Mouse (Mus musculus) heart, postnatal 0 days (tissue): Measurements from ENCODE around the gene Rpf2. TPM values are rescaled to one million over a fixed set of nuclear protein-coding genes. Genes with fewer than 3 reads are reported as not detected.

Source experiments
- ATAC-seq: fragments of 200-750 bp; cut with Nextera tagmentation; 2 replicates; pipeline ENCODE4 v1.8.0; 2017; ENCODE audit warnings: low read depth, moderate number of reproducible peaks, moderate library complexity; ENCODE audit not compliant: insufficient read depth
- DNase-seq: peaks from one replicate; pipeline ENCODE4 v3.0.0-alpha.2; 2016; ENCODE audit warnings: low spot score
- H3K27ac ChIP-seq: fragments of 300-500 bp; sonication (generic); 2 replicates; pipeline ENCODE4 v1.5.1; 2014; ENCODE audit warnings: low read depth, mild to moderate bottlenecking
- H3K27me3 ChIP-seq: fragments of 300-500 bp; sonication (generic); 2 replicates; pipeline ENCODE4 v1.6.1; 2014; ENCODE audit warnings: low read length, mixed read lengths; ENCODE audit not compliant: control insufficient read depth, insufficient read depth
- H3K36me3 ChIP-seq: fragments of 300-500 bp; sonication (generic); replicated peaks from 2 replicates; pipeline ENCODE4 v1.6.1; 2014; ENCODE audit warnings: low read length, mixed read lengths; ENCODE audit not compliant: control insufficient read depth, insufficient read depth
- H3K4me1 ChIP-seq: fragments of 300-500 bp; sonication (generic); 2 replicates; pipeline ENCODE4 v1.6.1; 2014; ENCODE audit warnings: antibody characterized with exemption; ENCODE audit not compliant: control insufficient read depth, insufficient read depth
- H3K4me2 ChIP-seq: fragments of 300-500 bp; sonication (generic); 2 replicates; pipeline ENCODE4 v1.6.1; 2014; ENCODE audit warnings: low read depth, mild to moderate bottlenecking, low read length, moderate library complexity
- H3K4me3 ChIP-seq: fragments of 300-500 bp; sonication (generic); 2 replicates; pipeline ENCODE4 v1.5.1; 2014; ENCODE audit warnings: low read depth, low read length
- H3K9ac ChIP-seq: fragments of 300-500 bp; sonication (generic); replicated peaks from 2 replicates; pipeline ENCODE4 v1.6.1; 2014; ENCODE audit warnings: low read depth, low read length, mixed read lengths
- H3K9me3 ChIP-seq: fragments of 300-500 bp; sonication (generic); replicated peaks from 2 replicates; pipeline ENCODE4 v1.6.1; 2016; ENCODE audit warnings: low read length; ENCODE audit not compliant: control insufficient read depth
- CTCF ChIP-seq: IDR thresholded peaks from 2 replicates; pipeline ENCODE4 v1.5.1; 2016; ENCODE audit warnings: antibody characterized with exemption, control low read depth, low read depth
- EP300 ChIP-seq: IDR thresholded peaks from 2 replicates; pipeline ENCODE4 v1.6.1; 2016; ENCODE audit warnings: antibody characterized with exemption, low read depth
- WGBS: fragments of 180-500 bp; shearing (Covaris S2); extraction: QIAGEN DNeasy Blood & Tissue Kit; methylation state at CpG from one replicate; pipeline ENCODE4 v1.1.7; 2014; 5-methylcytosine and 5-hydroxymethylcytosine counted together
- polyA plus RNA-seq: library from polyadenylated mRNA; unstranded; fragments of >200 nt; fragmentation: Nextera tagmentation; extraction: Ambion mirVana; gene quantifications from 2 replicates; pipeline ENCODE4 v1.2.1, GENCODE M21; 2015
- total RNA-seq: library from RNA; depleted of rRNA; stranded (reverse); fragments of >200 nt; gene quantifications from 2 replicates; pipeline ENCODE4 v1.2.3, GENCODE M21; 2014; ENCODE audit warnings: low replicate concordance

The Rpf2 gene
- total and polyA plus RNA-seq, 2 experiments from 2014 or later: 10.0 to 30.8 TPM

DNA sequence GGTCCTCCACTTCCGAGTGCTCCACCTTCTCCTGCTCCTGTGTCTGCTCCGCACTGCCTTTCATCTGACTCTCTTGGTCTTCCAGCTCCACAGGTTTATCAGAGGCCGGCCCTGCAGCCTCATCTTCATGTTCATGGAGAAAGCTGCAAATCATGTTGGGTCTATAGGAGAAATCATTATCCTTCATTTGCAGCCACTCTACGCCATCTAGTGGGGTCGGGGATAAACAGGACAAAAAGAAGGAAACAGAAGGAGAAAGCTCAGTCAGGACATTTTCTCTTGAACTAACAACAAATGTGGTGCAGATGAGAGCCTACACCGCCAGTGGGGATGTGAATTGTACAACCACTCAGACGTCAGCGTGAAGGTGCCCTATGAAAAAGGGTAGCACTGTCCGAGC lies 2.8 kb upstream of the Rpf2 start:
- H3K4me3 ChIP-seq: no peak overlapping the region
- ATAC-seq: no peak

DNA sequence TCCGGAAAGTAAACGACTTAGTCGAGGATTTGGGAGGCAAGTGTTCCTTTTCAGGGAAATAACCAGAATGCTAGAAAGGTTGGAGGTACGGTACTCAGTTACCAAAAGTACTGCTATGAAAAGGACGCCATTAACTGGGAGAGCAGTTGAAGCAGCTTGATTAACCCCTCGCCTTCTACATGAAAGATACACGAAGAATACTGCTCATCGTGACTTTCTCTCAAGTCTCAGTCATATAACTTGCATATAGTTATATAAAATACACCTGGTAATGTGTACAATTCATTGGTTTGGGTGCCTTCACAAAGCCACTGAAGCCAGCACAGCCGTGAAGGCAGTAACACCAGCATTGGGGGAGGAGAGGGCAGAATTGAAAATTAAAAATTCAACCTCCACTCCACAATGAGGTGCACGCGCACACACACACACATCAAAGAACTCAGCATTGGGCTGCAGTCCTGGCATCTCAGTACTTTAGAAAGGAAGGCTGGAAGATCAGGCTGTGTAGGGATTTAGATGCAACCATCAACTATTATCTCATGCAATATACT lies 405 bp upstream of the Rpf2 start:
- DNase-seq (no peak), ATAC-seq (peak; percentile 21; the same call in 1 of the 2 replicates)
- Histone ChIP-seq H3K36me3 (peaks cover 60% of the 10 kb centered on the region), H3K9ac (peak overlapping the region; percentile 65), H3K9me3 (no peaks in the 10 kb centered on the region), H3K4me2 (peak overlapping the region; percentile 91), H3K27ac (peak overlapping the region; percentile 60), H3K27me3 (no peaks in the 10 kb centered on the region), H3K4me1 (peaks cover 9% of the 10 kb centered on the region; the same call in 1 of the 2 replicates), H3K4me3 (peak overlapping the region; percentile 78)
- WGBS: 34% methylated on average over 11 of the region's 11 CpGs
- TF ChIP-seq EP300 (no peak), CTCF (no peak)

More for the DNA sequence above, 2.8 kb upstream of the Rpf2 start:
- WGBS: 87% methylated on average over 9 of the region's 9 CpGs
- Histone ChIP-seq H3K27ac (no peak overlapping the region), H3K9me3 (no peaks in the 10 kb centered on the region), H3K4me1 (peaks cover 9% of the 10 kb centered on the region; the same call in 1 of the 2 replicates), H3K9ac (no peak overlapping the region), H3K36me3 (peaks cover 45% of the 10 kb centered on the region), H3K4me2 (no peak overlapping the region), H3K27me3 (no peaks in the 10 kb centered on the region)
- DNase-seq: no peak
- TF ChIP-seq EP300: no peak
- TF ChIP-seq CTCF: peak; percentile 31

DNA sequence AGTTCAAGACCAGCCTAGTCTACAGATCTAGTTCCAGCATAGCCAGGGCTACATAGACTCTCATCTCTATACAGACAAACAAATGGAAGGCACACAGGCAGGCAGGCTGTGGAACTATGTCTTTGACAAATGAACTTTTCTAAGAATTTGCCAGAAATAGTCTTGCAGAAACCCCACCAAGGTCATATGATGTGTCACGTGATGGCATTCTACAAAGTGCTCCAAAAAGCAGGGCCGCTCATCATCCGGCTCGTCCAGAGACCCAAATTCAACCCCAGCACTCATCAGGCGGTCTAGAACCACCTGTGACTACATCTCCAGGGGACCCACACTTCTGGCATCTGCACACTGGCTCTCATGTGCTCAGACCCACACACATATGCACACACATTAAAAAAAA lies 9.0 kb downstream of the Rpf2 start:
- no peak overlapping the region for H3K4me3 ChIP-seq
- no peak for ATAC-seq
- no peaks in the 10 kb centered on the region for H3K9me3 ChIP-seq
- no peak overlapping the region for H3K27ac ChIP-seq
- 92% methylated on average over 5 of the region's 5 CpGs for WGBS
- no peak overlapping the region for H3K4me2 ChIP-seq
- H3K9ac ChIP-seq: no peak overlapping the region
- no peaks in the 10 kb centered on the region for H3K27me3 ChIP-seq
- H3K36me3 ChIP-seq: peaks cover 59% of the 10 kb centered on the region
- no peak for DNase-seq
- no peaks in the 10 kb centered on the region for H3K4me1 ChIP-seq
- TF ChIP-seq CTCF (no peak), EP300 (no peak)

DNA sequence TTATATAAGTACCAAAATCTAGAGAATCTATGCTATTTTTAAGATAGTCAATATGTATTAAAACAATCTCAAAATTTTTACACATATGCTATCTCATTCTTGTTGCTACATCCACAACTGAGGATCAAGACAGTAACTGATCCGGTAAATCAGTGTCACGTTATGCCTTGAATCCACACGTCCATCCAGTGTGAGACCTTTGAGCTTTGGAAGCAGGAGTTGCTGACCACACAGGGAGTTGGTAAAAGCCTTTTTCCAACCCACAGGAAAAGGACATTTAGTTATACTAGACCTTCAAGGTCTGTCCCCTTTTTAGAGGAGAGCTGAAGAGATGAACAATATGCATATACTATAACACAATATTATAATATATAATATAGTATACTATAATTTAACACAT lies 13.6 kb downstream of the Rpf2 start:
- no peak overlapping the region for H3K4me3 ChIP-seq
- 92% methylated on average over 3 of the region's 3 CpGs for WGBS
- H3K27me3 ChIP-seq: no peaks in the 10 kb centered on the region
- DNase-seq: no peak
- no peaks in the 10 kb centered on the region for H3K4me1 ChIP-seq
- no peak overlapping the region for H3K9ac ChIP-seq
- H3K9me3 ChIP-seq: no peaks in the 10 kb centered on the region
- H3K27ac ChIP-seq: no peak overlapping the region
- TF ChIP-seq EP300 (no peak), CTCF (no peak)
- ATAC-seq: no peak
- H3K4me2 ChIP-seq: no peak overlapping the region
- H3K36me3 ChIP-seq: peaks cover 58% of the 10 kb centered on the region

DNA sequence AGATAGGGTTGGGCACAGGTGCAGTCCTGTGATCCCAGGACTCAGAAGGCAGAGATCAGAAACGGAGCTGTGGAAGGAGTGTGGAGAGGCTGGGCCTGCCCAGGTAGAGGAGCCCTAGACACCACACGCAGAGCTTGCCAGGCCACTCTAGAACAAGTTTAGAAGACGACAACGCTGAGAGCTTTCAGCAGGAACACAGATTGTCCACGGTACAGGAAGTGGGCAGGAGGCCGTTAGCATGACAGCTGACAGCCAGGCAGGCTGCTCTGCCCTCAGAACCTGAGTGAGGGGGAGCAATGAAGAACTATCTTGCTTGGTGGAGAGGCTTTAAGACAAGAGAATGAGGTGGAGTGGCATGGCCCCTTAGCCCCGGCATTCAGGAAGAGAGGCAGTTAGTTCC lies 14.4 kb downstream of the Rpf2 start:
- Histone ChIP-seq H3K27me3 (no peaks in the 10 kb centered on the region), H3K4me2 (no peak overlapping the region), H3K9ac (0 out of 2 replicates have a peak overlapping the region, but pooled peaks have one; percentile 11), H3K4me1 (no peaks in the 10 kb centered on the region), H3K9me3 (no peaks in the 10 kb centered on the region), H3K36me3 (peaks cover 58% of the 10 kb centered on the region), H3K27ac (no peak overlapping the region; the same call in 1 of the 2 replicates), H3K4me3 (no peak overlapping the region)
- ATAC-seq (no peak), DNase-seq (no peak)
- TF ChIP-seq EP300 (no peak), CTCF (no peak)
- WGBS: 42% methylated on average over 7 of the region's 7 CpGs

DNA sequence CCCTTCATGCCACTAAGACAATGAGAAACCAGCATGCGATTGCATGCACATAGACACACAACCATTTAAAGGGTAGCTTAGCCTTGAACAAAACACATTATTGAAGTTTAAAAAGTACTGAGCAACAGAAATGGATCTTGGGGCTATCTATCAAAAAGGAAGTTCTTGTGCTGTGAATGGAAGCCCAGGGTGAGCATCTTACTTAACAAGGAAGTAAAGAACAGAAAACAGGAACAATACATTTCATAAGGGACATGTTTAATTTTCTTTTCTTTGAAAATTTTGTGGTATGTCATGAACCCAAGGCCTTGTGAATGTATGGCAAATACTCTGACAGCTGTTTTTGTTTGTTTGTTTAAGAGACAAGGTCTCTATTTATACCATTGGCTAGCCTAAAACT lies 17.1 kb downstream of the Rpf2 start:
- H3K9ac ChIP-seq: no peak overlapping the region
- 97% methylated on average over 1 of the region's 1 CpGs for WGBS
- H3K27ac ChIP-seq: no peak overlapping the region

More for the DNA sequence above, 17.1 kb downstream of the Rpf2 start:
- no peak overlapping the region for H3K4me2 ChIP-seq
- no peak for DNase-seq
- peaks cover 67% of the 10 kb centered on the region for H3K36me3 ChIP-seq
- H3K4me3 ChIP-seq: no peak overlapping the region
- ATAC-seq: no peak
- H3K4me1 ChIP-seq: no peaks in the 10 kb centered on the region
- no peaks in the 10 kb centered on the region for H3K9me3 ChIP-seq
- no peaks in the 10 kb centered on the region for H3K27me3 ChIP-seq
- no peak for TF ChIP-seq EP300
- TF ChIP-seq CTCF: no peak
